Mouse (Mus musculus): ENCODE measurements around the gene Itga5.

The Itga5 gene

DNA sequence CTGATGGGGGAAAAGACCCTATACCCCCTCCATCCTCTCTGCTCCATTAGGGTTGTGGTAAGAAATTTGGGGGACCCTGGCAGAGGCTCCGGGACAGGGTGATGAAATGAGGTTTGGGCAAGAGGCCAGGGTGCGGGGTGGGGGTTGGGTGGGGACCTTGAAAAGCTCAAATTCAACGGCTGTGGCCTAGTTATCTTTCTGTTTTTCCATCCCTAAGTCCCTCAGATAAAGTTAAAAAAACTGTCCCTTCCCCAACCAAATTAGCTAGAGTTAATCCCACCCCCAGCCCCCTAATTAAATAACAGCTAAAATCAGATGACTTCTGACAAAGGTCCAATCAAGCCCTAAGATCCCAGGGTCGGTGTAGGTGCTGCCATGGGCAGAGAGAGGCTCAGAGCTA lies 1.8 kb downstream of the Itga5 start:
- DNase-seq = no peak

DNA sequence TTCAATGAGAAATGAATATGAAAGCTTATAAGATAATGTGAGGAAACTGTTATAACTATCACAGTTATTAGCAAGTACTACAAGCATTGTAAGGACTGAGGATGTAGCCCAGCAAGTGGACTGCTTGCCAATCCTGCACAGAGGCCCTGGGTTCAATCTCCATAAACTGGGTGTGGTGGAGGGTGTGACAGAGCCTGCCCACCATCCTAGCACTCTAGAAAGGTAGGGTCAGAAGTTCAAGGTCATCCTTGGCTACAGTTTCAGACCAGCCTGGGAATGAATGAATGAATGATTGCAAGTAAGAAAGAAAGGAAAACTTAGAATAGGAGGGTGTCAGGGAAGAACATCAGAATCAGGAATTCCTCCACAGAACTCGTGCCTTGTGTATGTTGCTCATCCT lies 2.8 kb downstream of the Itga5 start:
- no peak for DNase-seq

DNA sequence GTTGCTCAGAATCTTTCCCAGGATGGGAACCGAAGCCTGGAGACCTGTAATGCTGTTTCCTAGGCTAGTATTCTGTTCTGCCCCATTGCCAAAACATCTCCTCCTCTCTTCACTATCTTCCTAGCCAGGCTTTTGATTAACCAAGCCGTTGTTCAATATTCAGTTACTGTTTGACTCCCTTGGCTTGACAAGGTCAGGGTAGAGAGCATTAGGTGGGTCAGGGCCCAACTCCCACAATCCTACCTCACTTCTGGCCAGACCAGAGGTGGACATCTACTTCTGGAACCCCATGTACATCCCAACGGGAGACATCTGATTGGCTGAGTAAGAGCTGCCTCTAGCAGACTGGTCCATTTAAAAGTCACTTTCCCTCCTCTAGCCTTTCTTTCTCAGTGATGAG lies 3.6 kb downstream of the Itga5 start:
- DNase-seq = no peak

GRCm38 (mm10) chr15:103362333-103362732 lies 4.2 kb downstream of the Itga5 start:
- no peak for DNase-seq

- no peak for DNase-seq
Observed at GRCm38 (mm10) chr15:103361269-103361668, 5.3 kb downstream of the Itga5 start.

DNA sequence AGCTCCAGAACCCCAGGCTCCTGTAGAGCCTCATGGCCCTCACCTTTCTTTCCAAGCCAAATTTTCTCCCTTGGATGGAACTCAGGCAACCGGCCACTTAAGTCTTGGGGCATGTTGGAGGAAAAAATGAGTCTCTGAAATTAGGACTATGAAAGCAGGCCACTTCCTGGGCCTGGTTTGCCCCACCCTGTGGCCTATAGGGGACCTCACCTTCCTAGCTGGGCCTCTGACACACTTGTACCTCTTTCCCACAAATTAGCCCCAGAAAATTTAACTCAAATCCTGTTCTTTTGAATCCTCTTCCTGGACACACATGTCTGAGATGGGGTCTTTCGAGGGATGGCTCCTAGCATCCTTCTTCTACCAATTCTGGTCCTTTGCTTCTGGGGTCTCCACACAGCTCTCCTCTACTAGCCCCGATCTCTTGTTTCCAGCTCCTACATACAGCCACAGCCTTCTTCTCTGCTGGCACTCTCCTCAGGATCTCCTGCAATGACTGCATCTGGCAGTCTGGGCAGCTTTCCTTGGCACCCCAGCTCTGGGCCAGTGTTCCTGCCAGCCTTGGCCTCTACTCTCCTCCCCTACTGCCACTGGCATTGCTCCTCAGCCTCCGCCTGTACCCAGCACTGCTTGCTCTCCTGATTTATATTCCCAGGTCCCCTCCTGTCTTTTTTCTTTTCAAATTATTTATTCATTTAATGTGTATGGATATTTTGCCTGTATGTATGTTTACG lies 6.5 kb downstream of the Itga5 start:
- no peak for DNase-seq

DNA sequence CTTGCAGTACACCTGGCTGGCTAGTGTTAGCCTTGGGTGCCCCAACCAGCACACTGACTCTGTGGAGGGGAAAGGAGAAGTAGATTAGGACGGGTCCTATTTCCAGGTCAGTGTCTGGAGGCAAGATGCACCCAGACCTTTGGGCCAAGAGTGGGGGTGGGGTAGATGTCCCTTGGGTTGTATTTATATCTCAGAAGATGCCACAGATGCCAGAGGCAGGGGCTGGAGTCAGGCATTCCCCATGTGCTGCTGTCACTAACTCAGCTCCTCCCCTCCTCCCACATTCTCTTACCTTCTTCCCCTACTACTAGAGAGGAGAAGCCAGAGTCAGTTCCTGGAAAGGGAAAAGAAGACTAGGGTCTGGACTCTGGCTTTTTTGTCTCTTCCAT lies 7.4 kb downstream of the Itga5 start:
- DNase-seq = no peak

DNA sequence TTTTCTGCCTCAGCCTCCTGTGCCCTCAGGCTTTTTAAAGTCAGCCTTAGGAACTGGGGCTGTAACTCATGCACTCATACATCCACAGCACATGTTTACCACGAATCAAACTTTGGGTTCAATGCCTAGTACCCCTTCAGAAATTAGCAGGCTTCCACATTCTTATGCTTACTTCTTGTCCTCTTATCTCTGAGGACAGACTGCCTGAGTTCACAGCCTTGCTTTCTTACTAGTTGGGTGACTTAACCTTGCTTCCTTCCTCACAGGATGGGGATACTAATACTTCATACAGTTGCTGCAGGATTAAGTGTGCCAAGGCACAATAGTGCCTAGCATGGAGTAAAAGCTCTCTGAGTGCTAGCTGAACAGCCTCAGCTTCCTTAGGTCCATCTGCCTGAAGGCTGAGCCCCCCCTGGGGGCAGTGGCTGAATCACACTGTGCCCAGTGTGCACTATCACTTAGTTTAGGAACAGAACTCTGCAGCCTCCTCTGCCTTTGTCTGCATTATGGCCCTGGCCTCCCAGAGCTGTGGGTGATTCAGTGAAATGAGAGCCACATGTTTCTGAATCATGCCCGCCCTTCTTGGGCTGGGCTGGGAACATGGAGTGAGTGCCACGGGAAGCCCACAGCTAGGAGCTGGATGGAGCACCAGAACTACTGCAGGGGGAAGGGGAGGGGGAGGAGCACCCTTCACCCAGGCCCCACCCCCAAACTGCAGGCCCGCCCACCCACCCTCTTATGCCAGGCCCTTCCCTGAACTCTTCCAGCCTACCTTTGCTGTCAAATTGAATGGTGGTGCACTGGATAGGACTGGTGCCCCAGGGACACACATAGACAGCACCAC lies 8.1 kb downstream of the Itga5 start:
- peak; percentile 38 for DNase-seq

- DNase-seq = no peak
Observed at GRCm38 (mm10) chr15:103357817-103358216, 8.7 kb downstream of the Itga5 start.

GRCm38 (mm10) chr15:103356130-103356529 lies 10.4 kb downstream of the Itga5 start:
- no peak for DNase-seq

GRCm38 (mm10) chr15:103355420-103355819 lies 11.1 kb downstream of the Itga5 start:
- DNase-seq = no peak

- no peak for DNase-seq
Observed at GRCm38 (mm10) chr15:103354690-103355089, 11.9 kb downstream of the Itga5 start.

- no peak for DNase-seq
Observed at GRCm38 (mm10) chr15:103353511-103354256, 12.9 kb downstream of the Itga5 start.

GRCm38 (mm10) chr15:103352856-103353255 lies 13.7 kb downstream of the Itga5 start:
- DNase-seq = peak; percentile 50

GRCm38 (mm10) chr15:103347275-103347684 lies 19.3 kb downstream of the Itga5 start:
- peak; percentile 71 for DNase-seq

DNA sequence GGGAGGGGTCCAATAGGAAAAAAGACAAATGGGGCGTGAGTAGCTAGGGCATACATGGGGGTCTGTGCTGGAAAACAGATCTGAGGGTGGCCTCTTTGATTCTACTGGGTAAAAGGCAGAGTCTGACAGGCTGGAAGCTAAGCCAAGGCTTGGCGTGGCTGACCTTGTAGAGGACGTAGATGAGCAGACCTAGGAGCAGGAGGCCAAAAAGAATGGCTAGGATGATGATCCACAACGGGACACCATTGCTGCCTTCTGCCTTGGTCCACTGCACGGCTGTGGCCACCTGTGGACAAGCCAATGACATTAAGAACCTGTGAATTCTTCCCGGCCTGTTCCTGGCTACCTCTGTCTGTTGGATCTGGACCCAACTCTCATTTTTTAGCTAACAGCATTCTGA lies 20.8 kb downstream of the Itga5 start:
- no peak for DNase-seq

GRCm38 (mm10) chr15:103343556-103343955 lies 23.0 kb downstream of the Itga5 start:
- DNase-seq = no peak

- no peak for DNase-seq
Observed at GRCm38 (mm10) chr15:103343008-103343407, 23.6 kb downstream of the Itga5 start.

- DNase-seq = peak; percentile 84
Observed at GRCm38 (mm10) chr15:103342415-103342814, 24.1 kb downstream of the Itga5 start.

DNA sequence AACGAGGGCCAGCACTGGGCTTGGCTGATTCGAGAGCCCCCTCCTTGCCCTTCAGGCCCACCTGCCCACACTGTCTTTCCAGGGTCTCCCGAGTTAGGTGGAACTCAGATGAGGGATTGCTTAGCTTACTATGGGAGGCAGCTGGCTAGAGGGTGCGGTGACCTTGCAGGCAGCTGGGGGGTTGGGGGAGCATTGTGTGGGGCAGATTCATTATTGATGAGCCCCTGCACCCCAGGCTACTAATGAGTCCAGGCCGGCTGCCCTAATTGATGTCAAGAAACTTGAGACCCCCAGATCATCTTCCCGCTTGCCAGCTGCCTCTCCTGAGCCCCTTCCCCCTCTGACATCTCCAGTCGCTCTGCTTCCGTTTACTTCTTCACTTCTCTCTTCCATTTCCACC lies 25.0 kb downstream of the Itga5 start:
- no peak for DNase-seq

GRCm38 (mm10) chr15:103340786-103341185 lies 25.8 kb downstream of the Itga5 start:
- DNase-seq = no peak

GRCm38 (mm10) chr15:103339961-103340337 lies 26.6 kb downstream of the Itga5 start, which contains the start of gene Zfp385a:
Zfp385a (minus strand) TSS chr15:103340093.
- no peak for DNase-seq

GRCm38 (mm10) chr15:103339166-103339960 lies 27.2 kb downstream of the Itga5 start:
- no peak for DNase-seq
